Mouse (Mus musculus) hindbrain, embryonic 12.5 days (tissue): ENCODE measurements around the gene Sowaha. TPM values are rescaled to one million over a fixed set of nuclear protein-coding genes. Genes with fewer than 3 reads are reported as not detected.
A peak's percentile ranks its signal among the peaks of the same experiment; 100 is the strongest.

Experiments
- ATAC-seq: fragments of 200-750 bp; cut with Nextera tagmentation; 2 replicates; pipeline ENCODE4 v1.8.0; 2017; ENCODE audit warnings: moderate TSS enrichment; ENCODE audit not compliant: low FRiP score
- H3K27ac ChIP-seq: fragments of 300-500 bp; sonication (generic); 2 replicates; pipeline ENCODE4 v1.5.1; 2016; ENCODE audit warnings: mild to moderate bottlenecking
- H3K27me3 ChIP-seq: fragments of 300-500 bp; sonication (generic); 2 replicates; pipeline ENCODE4 v1.6.1; 2016; ENCODE audit warnings: mild to moderate bottlenecking
- H3K36me3 ChIP-seq: fragments of 300-500 bp; sonication (generic); 2 replicates; pipeline ENCODE4 v1.6.1; 2016; ENCODE audit warnings: mild to moderate bottlenecking
- H3K4me1 ChIP-seq: fragments of 300-500 bp; sonication (generic); 2 replicates; pipeline ENCODE4 v1.6.1; 2016
- H3K4me2 ChIP-seq: fragments of 300-500 bp; sonication (generic); replicated peaks from 2 replicates; pipeline ENCODE4 v1.6.1; 2016; ENCODE audit warnings: mild to moderate bottlenecking
- H3K4me3 ChIP-seq: fragments of 300-500 bp; sonication (generic); 2 replicates; pipeline ENCODE4 v1.5.1; 2016; ENCODE audit warnings: mild to moderate bottlenecking
- H3K9ac ChIP-seq: fragments of 300-500 bp; sonication (generic); 2 replicates; pipeline ENCODE4 v1.6.1; 2016; ENCODE audit warnings: mild to moderate bottlenecking, moderate library complexity
- H3K9me3 ChIP-seq: fragments of 300-500 bp; sonication (generic); replicated peaks from 2 replicates; pipeline ENCODE4 v1.6.1; 2016; ENCODE audit warnings: mild to moderate bottlenecking
- WGBS: fragments of 180-500 bp; shearing (Covaris S2); methylation state at CpG from one replicate; pipeline ENCODE4 v1.1.7; 2016; 5-methylcytosine and 5-hydroxymethylcytosine counted together
- polyA plus RNA-seq: library from polyadenylated mRNA; unstranded; fragments of >200 nt; fragmentation: Nextera tagmentation; extraction: Ambion mirVana; gene quantifications from 2 replicates; pipeline ENCODE4 v1.2.1, GENCODE M21; 2016

The Sowaha gene
- 0.78 and 0.84 TPM in 2 replicates for polyA plus RNA-seq

- Histone ChIP-seq H3K4me1 (peaks cover 27% of the 10 kb centered on the region), H3K27ac (no peak within 1 kb of the TSS), H3K9ac (peak within 1 kb of the TSS; percentile 60), H3K4me2 (peak within 1 kb of the TSS; percentile 73), H3K27me3 (peaks cover 72% of the 10 kb centered on the region), H3K36me3 (no peaks in the 10 kb centered on the region), H3K9me3 (peaks cover 4% of the 10 kb centered on the region), H3K4me3 (peak within 1 kb of the TSS; percentile 44)
- 3% methylated on average over 40 of the region's 40 CpGs for WGBS
- ATAC-seq = peak; percentile 43; the same call in 1 of the 2 replicates
Observed at GRCm38 (mm10) chr11:53479783-53480301, at the start of gene Sowaha, which contains the start of gene Gm9945. TSS of gene Sowaha (minus strand) at chr11:53480274. TSS of gene Gm9945 (plus strand) at chr11:53480166.

DNA sequence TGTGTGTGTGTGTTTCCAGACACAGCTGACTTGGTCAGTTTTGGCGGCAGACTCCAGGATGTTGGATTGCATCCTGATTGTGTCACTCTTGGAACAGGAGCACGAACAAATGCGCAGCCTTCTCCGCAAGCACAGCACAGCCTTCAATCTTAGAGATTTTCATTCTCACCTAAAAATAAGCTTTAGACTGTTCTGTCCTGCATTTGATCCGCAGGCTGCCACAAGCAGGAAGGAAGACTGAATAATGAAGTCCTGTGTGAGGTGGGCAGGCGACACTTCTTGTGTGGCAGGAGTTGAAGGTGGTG lies 49.1 kb upstream of the Sowaha start:
- peaks cover 4% of the 10 kb centered on the region; the same call in 1 of the 2 replicates for H3K27me3 ChIP-seq
- H3K4me2 ChIP-seq = no peak overlapping the region
- ATAC-seq = no peak
- H3K9ac ChIP-seq = no peak overlapping the region
- 64% methylated on average over 6 of the region's 6 CpGs for WGBS
- H3K36me3 ChIP-seq = peaks cover 7% of the 10 kb centered on the region
- H3K4me3 ChIP-seq = no peak overlapping the region
- no peaks in the 10 kb centered on the region for H3K9me3 ChIP-seq
- no peak overlapping the region for H3K27ac ChIP-seq
- peaks cover 12% of the 10 kb centered on the region for H3K4me1 ChIP-seq

- no peak overlapping the region for H3K27ac ChIP-seq
- H3K9me3 ChIP-seq = no peaks in the 10 kb centered on the region
- H3K27me3 ChIP-seq = peaks cover 4% of the 10 kb centered on the region; the same call in 1 of the 2 replicates
- peaks cover 16% of the 10 kb centered on the region for H3K4me1 ChIP-seq
- no peak for ATAC-seq
- no peak overlapping the region for H3K4me2 ChIP-seq
- H3K9ac ChIP-seq = no peak overlapping the region
- H3K36me3 ChIP-seq = 0 out of 2 replicates have a peak, but pooled peaks cover 2% of the 10 kb centered on the region
- WGBS = 79% methylated on average over 9 of the region's 9 CpGs
- H3K4me3 ChIP-seq = no peak overlapping the region
Observed at GRCm38 (mm10) chr11:53528397-53529252, 48.6 kb upstream of the Sowaha start.

DNA sequence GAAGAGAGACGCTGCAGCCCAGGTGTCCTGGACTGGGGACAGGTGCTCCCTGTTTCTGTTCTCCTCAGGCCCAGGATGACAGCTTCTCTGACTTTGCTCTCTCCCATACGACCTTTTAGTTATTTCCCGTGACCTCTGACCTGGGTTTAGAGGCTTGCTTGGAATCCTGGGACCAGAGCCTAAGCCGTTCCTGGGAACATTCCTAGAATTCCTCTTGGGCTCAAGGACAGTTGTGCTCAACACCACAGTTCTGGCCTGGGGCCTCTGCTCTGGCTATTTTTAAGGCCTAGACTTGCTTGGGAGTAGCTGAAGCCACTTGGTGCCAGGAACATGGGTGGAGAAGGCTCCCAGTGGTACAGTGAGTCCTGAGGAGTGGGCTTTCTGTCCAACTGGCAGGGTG lies 45.4 kb upstream of the Sowaha start:
- Histone ChIP-seq H3K4me3 (no peak overlapping the region), H3K4me1 (peaks cover 36% of the 10 kb centered on the region), H3K9me3 (no peaks in the 10 kb centered on the region), H3K36me3 (no peaks in the 10 kb centered on the region), H3K27me3 (peaks cover 4% of the 10 kb centered on the region; the same call in 1 of the 2 replicates), H3K4me2 (no peak overlapping the region), H3K27ac (no peak overlapping the region), H3K9ac (no peak overlapping the region)
- WGBS = 47% methylated on average over 4 of the region's 4 CpGs
- ATAC-seq = no peak

DNA sequence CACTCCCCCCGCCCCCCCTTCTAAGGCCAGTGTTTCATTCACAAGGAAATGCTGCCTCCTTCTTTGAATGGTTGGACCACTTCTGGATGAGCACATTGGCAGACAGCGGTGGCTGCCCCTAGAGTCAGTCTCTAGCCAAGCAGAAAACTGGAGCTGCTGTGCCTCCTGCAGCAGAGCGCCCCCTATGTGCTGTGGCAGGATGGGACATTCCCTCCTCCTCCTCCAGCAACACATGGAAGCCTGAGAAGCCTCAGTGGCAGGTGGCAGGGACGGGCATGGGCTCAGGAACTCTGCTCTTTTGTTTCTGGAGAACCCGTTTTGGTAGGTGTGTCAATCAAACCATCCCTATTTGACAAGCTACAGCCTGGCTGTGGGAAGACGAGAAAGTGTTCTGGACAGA lies 44.8 kb upstream of the Sowaha start:
- Histone ChIP-seq H3K9me3 (no peaks in the 10 kb centered on the region), H3K27ac (no peak overlapping the region), H3K9ac (no peak overlapping the region), H3K4me3 (no peak overlapping the region), H3K4me1 (peaks cover 41% of the 10 kb centered on the region), H3K27me3 (peaks cover 4% of the 10 kb centered on the region; the same call in 1 of the 2 replicates), H3K4me2 (no peak overlapping the region), H3K36me3 (no peaks in the 10 kb centered on the region)
- no peak for ATAC-seq
- WGBS = 68% methylated on average over 6 of the region's 6 CpGs

GRCm38 (mm10) chr11:53523545-53524405 lies 43.7 kb upstream of the Sowaha start:
- H3K4me3 ChIP-seq = no peak overlapping the region
- no peaks in the 10 kb centered on the region for H3K9me3 ChIP-seq
- H3K27me3 ChIP-seq = peaks cover 10% of the 10 kb centered on the region
- H3K27ac ChIP-seq = no peak overlapping the region
- ATAC-seq = no peak
- no peak overlapping the region for H3K9ac ChIP-seq
- peaks cover 37% of the 10 kb centered on the region for H3K4me1 ChIP-seq
- H3K4me2 ChIP-seq = no peak overlapping the region
- H3K36me3 ChIP-seq = no peaks in the 10 kb centered on the region
- WGBS = 81% methylated on average over 14 of the region's 14 CpGs

- 78% methylated on average over 9 of the region's 9 CpGs for WGBS
- no peak overlapping the region for H3K4me3 ChIP-seq
- no peak overlapping the region for H3K9ac ChIP-seq
- ATAC-seq = no peak
- no peak overlapping the region for H3K4me2 ChIP-seq
- no peaks in the 10 kb centered on the region for H3K36me3 ChIP-seq
- H3K27me3 ChIP-seq = peaks cover 14% of the 10 kb centered on the region
- H3K9me3 ChIP-seq = no peaks in the 10 kb centered on the region
- H3K4me1 ChIP-seq = peaks cover 33% of the 10 kb centered on the region
- no peak overlapping the region for H3K27ac ChIP-seq
Observed at GRCm38 (mm10) chr11:53522930-53523329, 42.9 kb upstream of the Sowaha start.

GRCm38 (mm10) chr11:53522362-53522761 lies 42.3 kb upstream of the Sowaha start:
- Histone ChIP-seq H3K27ac (no peak overlapping the region), H3K9ac (no peak overlapping the region), H3K27me3 (peaks cover 19% of the 10 kb centered on the region), H3K9me3 (no peaks in the 10 kb centered on the region), H3K36me3 (no peaks in the 10 kb centered on the region), H3K4me1 (peaks cover 33% of the 10 kb centered on the region), H3K4me3 (no peak overlapping the region), H3K4me2 (no peak overlapping the region)
- ATAC-seq = no peak
- 88% methylated on average over 3 of the region's 3 CpGs for WGBS

GRCm38 (mm10) chr11:53521821-53522131 lies 41.7 kb upstream of the Sowaha start:
- Histone ChIP-seq H3K9me3 (no peaks in the 10 kb centered on the region), H3K27me3 (peaks cover 21% of the 10 kb centered on the region), H3K4me3 (no peak overlapping the region), H3K4me2 (no peak overlapping the region), H3K4me1 (peaks cover 38% of the 10 kb centered on the region), H3K27ac (no peak overlapping the region), H3K9ac (no peak overlapping the region), H3K36me3 (no peaks in the 10 kb centered on the region)
- WGBS = 90% methylated on average over 7 of the region's 7 CpGs
- no peak for ATAC-seq

GRCm38 (mm10) chr11:53521120-53521820 lies 41.2 kb upstream of the Sowaha start:
- WGBS = 51% methylated on average over 16 of the region's 16 CpGs
- Histone ChIP-seq H3K9ac (0 out of 2 replicates have a peak overlapping the region, but pooled peaks have one; percentile 24), H3K4me1 (peaks cover 39% of the 10 kb centered on the region), H3K27me3 (peaks cover 21% of the 10 kb centered on the region), H3K36me3 (no peaks in the 10 kb centered on the region), H3K27ac (no peak overlapping the region), H3K4me2 (peak overlapping the region; percentile 84), H3K4me3 (peak overlapping the region; percentile 88), H3K9me3 (no peaks in the 10 kb centered on the region)
- ATAC-seq = no peak

- Histone ChIP-seq H3K36me3 (no peaks in the 10 kb centered on the region), H3K4me2 (peak overlapping the region; percentile 84), H3K4me1 (peaks cover 39% of the 10 kb centered on the region), H3K9ac (peak overlapping the region; percentile 88), H3K27me3 (peaks cover 27% of the 10 kb centered on the region), H3K4me3 (peak overlapping the region; percentile 88), H3K9me3 (no peaks in the 10 kb centered on the region), H3K27ac (peak overlapping the region; percentile 55)
- 2% methylated on average over 24 of the region's 24 CpGs for WGBS
- ATAC-seq = peak; percentile 51
Observed at GRCm38 (mm10) chr11:53520122-53520978, 40.3 kb upstream of the Sowaha start.
